Mouse (Mus musculus) adipocyte (in vitro differentiated cells): ENCODE measurements around the gene 5330417H12Rik.

Source experiments
- DNase-seq: peaks from one replicate; pipeline ENCODE4 v3.0.0-alpha.2; 2016; ENCODE audit warnings: low spot score

Gene 5330417H12Rik

GRCm38 (mm10) chr7:107625781-107626180 is 820 bp upstream of the 5330417H12Rik start:
- DNase-seq, result no peak

- DNase-seq, result no peak
Observed at GRCm38 (mm10) chr7:107624432-107624831, 529 bp downstream of the 5330417H12Rik start.

GRCm38 (mm10) chr7:107620137-107620536 is 4.8 kb downstream of the 5330417H12Rik start:
- no peak for DNase-seq

- DNase-seq, result no peak
Observed at GRCm38 (mm10) chr7:107619225-107619624, 5.7 kb downstream of the 5330417H12Rik start.

- no peak for DNase-seq
Observed at GRCm38 (mm10) chr7:107618028-107618992, 6.7 kb downstream of the 5330417H12Rik start.

- no peak for DNase-seq
Observed at GRCm38 (mm10) chr7:107610880-107611279, 14.1 kb downstream of the 5330417H12Rik start.

- DNase-seq, result no peak
Observed at GRCm38 (mm10) chr7:107609622-107610255, 15.2 kb downstream of the 5330417H12Rik start.

- DNase-seq, result no peak
Observed at GRCm38 (mm10) chr7:107607766-107608165, 17.2 kb downstream of the 5330417H12Rik start.

GRCm38 (mm10) chr7:107602913-107603312 is 22.0 kb downstream of the 5330417H12Rik start:
- no peak for DNase-seq

GRCm38 (mm10) chr7:107602505-107602904 is 22.5 kb downstream of the 5330417H12Rik start:
- no peak for DNase-seq

- no peak for DNase-seq
Observed at GRCm38 (mm10) chr7:107600651-107601050, 24.3 kb downstream of the 5330417H12Rik start.

- no peak for DNase-seq
Observed at GRCm38 (mm10) chr7:107597956-107598355, 27.0 kb downstream of the 5330417H12Rik start.

- no peak for DNase-seq
Observed at GRCm38 (mm10) chr7:107596753-107597152, 28.2 kb downstream of the 5330417H12Rik start.

- no peak for DNase-seq
Observed at GRCm38 (mm10) chr7:107595426-107595825, 29.5 kb downstream of the 5330417H12Rik start.

GRCm38 (mm10) chr7:107594857-107595402 is 30.0 kb downstream of the 5330417H12Rik start, which contains the start of gene Ppfibp2:
Gene Ppfibp2, plus strand, starts transcription at chr7:107595207.
- DNase-seq, result no peak

- no peak for DNase-seq
Observed at GRCm38 (mm10) chr7:107594325-107594856, 30.6 kb downstream of the 5330417H12Rik start.

- DNase-seq, result no peak
Observed at GRCm38 (mm10) chr7:107593904-107594303, 31.1 kb downstream of the 5330417H12Rik start.

GRCm38 (mm10) chr7:107592641-107593040 is 32.3 kb downstream of the 5330417H12Rik start:
- no peak for DNase-seq

GRCm38 (mm10) chr7:107574276-107574675 is 50.7 kb downstream of the 5330417H12Rik start:
- no peak for DNase-seq
